Mouse (Mus musculus): ENCODE measurements around the gene Slc22a7.

Slc22a7 gene

GRCm38 (mm10) chr17:46438298-46438873 lies at the start of gene Slc22a7:
Gene Slc22a7, minus strand, starts transcription at chr17:46438457.
- DNase-seq: no peak

DNA sequence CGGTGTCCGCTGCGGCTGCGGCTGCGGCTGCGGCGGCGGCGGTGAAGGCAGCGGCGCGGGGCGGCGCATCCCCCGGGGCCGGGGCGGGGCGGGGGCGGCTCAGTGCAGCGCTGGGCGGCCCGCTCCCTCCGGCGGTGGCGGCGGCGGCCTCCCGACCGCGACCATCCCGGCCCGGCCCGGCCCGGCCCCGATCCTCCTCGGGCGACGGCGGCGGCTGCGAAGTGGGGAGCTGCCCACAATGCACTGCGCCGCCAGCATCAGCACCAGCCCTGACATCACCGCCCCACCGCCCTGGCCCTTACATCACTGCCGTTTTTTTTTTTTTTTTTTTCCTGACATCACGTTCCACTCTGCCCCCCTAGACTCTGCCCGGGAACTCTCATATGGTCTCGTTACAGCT lies 49.2 kb upstream of the Slc22a7 start, which contains the start of gene Ttbk1:
Gene Ttbk1 (minus strand): TSS at position 245 of the 400 bp plus-strand sequence.
- peak; percentile 25 for DNase-seq

GRCm38 (mm10) chr17:46486995-46487394 lies 48.7 kb upstream of the Slc22a7 start:
- DNase-seq: no peak

- DNase-seq: no peak
These were observed 46.2 kb upstream of the Slc22a7 start for GRCm38 (mm10) chr17:46484461-46484875.

GRCm38 (mm10) chr17:46484021-46484431 lies 45.8 kb upstream of the Slc22a7 start:
- peak; percentile 33 for DNase-seq

DNA sequence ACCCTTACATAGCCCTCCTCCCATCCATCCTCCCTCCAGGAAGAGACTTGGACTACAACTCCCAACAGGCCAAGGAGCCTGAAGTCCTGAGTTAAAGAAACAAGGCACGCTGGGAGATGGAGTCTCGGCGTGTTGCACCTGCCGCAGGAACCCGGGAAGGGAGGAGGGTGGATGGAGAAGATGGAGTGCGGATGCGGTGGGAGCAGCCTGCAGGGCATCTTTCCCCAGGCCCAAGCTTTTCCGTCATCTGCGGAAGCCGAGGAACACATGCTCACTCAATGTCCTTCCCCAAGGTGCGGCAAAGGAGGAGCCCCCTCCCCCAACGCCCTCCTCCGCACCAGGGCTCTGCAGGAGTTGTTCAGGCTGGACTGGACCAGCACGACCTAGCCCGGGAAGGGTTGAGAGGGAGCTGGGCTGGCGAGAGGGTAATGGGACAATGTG lies 45.3 kb upstream of the Slc22a7 start:
- peak; percentile 36 for DNase-seq

- DNase-seq: peak; percentile 27
These were observed 39.0 kb upstream of the Slc22a7 start for GRCm38 (mm10) chr17:46477286-46477685.

DNA sequence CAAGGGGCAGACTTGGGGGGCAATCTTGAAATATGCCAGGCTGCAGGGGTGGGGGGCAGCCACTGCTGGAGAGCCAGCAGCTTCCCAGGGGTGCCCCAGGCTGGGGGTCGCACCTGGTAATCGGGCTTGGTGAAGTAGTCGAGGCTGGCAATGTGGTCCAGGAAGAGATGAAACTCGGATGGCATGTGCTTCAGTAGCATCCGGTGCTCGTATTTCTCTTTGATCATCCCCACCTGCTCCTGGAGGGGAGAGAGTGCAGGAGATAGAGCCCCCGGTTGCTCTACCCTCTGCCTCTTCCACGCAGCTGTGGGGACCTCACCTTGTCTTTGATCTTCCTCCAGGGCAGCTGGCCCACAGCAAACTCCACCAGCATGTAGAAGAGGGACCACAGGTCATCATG lies 38.3 kb upstream of the Slc22a7 start:
- DNase-seq: peak; percentile 59

DNA sequence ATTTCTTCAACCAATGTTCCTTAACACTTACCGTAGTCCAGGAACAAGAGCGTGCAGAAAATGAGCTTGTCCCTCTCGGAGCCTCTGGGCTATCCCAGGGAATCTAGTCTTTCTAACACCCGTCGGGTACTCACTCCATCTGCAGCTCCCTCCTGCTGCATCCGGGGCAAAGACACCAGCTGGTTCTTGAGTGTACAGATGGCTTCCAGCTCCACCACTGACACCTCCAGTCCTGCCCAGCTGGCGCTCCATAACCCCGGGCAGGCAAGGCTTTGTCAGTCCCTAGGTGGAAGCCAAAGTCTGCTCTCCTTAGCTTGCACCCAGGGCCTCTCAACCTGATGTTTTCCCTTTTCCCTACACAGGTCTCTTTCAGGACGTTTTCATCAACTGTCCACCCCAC lies 29.6 kb upstream of the Slc22a7 start:
- no peak for DNase-seq

GRCm38 (mm10) chr17:46462226-46462625 lies 24.0 kb upstream of the Slc22a7 start:
- DNase-seq: no peak

DNA sequence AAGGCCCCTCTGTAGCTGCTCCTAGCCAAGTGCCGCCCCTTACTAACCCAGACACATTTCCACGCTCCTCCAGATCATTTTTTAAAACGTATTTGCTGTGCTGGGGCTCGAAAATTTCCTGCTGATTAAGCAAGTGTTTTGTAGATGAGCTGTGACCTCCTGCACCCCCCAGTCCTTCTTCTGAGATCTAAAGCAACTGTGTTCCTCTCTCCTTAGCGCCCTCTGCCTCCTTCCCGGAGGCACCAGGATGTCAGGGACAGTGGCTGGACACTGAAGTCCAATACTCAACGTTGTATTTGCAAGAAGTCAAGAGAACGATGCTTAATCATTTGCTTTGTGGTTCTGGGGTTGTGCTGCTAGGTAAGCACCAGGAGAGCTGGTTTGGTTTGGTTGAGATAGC lies 23.1 kb upstream of the Slc22a7 start:
- DNase-seq: no peak

GRCm38 (mm10) chr17:46460673-46461072 lies 22.4 kb upstream of the Slc22a7 start:
- peak; percentile 72 for DNase-seq

DNA sequence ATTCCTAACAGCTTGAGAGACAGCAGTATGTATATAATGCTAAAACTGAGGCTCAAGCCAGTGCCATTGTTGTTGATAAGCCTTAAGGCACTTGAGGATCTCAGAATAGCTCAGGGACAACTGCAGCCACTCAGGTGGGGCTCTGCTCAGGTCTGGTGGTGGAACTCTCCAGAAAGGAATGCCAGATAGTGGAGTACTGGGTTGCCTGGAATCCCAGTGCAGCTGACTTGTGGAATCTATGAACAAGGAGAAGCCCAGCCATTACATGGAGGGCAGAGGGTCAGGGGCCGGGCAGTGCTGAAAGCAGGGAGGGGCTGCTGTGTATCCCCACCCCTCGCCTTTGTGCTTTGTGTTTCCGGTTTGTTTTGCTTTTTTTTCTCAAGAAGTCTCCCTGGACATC lies 20.2 kb upstream of the Slc22a7 start:
- DNase-seq: no peak

DNA sequence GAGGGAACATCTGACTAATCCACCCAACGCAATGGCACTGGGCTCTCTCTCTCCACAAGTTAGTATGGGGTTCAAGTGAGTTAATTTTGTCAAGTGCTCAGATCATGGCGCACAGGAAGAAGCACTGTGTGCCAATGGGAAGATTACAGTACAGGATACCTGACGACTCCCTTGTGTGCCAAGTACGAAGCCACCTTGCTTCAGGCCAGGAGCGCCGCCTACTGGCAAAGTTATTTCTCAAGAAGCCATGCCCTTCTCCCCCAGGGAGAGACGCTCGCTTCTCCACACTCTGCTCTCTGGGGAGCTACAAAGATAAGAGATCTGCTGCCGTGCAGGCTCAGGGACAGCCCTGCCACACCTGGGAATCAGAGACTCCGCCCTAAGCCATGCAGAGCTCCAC lies 19.5 kb upstream of the Slc22a7 start:
- DNase-seq: peak; percentile 80

- peak; percentile 62 for DNase-seq
These were observed 16.9 kb upstream of the Slc22a7 start for GRCm38 (mm10) chr17:46455110-46455691.

DNA sequence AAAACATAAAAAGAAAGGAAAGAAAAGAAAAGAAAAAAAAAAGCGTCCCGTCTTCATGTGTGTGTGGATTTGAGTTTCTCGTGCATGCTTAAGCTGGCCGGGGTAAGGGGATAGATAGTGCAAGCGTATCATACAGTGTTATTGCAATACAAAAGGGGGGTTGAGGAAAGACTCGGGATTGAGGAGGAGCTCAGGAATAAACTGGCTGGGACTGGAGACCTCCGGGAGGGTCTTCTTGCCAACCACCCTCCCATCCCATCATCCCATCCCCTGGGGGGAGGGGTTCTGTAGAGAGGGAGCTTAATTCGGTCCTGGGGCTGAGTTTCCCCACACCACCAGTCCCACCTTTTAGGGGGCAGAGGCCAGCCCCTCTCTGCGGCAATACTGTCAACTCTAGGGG lies 16.3 kb upstream of the Slc22a7 start:
- DNase-seq: no peak

- peak; percentile 53 for DNase-seq
These were observed 15.7 kb upstream of the Slc22a7 start for GRCm38 (mm10) chr17:46453970-46454411.

DNA sequence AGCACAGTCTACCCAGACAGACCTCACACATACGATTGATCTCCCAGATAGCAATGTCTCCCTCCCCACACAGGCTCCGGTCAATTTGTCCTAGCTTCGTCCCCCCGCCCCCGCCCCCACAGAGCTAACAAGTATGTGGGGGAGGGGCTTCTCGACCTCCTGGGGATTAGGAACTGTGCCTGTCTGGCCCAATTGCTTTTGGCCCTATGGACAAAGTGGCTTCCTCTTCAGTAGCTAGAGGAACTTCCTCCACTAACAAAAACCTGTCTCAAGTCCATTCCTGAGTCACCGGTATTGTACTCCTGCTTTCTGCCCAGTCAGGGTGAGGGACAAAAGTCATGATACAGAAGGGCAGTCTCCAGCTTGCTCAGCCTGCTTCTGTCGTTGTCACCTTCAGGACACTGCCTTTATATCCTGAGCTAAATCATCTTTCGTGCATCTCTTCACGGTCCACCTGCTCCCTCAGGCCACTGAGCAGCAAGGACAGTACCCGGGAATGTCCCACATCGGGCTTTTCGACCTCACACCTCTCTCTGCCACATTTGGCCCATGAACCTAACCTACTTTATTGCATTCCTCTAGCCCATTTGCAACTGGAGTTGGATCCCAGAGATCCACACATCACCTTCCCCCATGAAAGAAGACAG lies 15.2 kb upstream of the Slc22a7 start:
- no peak for DNase-seq

DNA sequence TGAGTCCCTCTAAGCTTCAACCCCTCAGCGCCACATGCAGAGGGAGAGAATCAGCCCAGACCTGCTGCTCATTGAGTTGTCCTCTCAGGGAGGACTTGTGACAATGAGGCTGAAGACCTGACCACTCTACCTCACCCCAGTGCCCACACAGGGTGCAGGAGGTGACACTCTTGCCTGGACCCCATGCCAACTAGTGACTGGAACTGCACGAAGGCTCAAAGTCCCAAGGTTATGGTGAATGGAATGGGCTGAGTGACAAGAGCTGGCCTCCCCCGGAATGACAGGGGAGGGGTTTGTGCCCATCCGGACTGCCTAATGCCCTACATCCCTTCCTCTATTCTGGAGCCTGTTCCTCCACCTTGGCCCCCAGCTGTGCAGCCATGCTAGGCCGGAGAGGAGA lies 14.4 kb upstream of the Slc22a7 start:
- no peak for DNase-seq

- no peak for DNase-seq
These were observed 8.0 kb upstream of the Slc22a7 start for GRCm38 (mm10) chr17:46446264-46446663.

GRCm38 (mm10) chr17:46444839-46445579 lies 6.8 kb upstream of the Slc22a7 start:
- no peak for DNase-seq

- DNase-seq: no peak
These were observed 919 bp upstream of the Slc22a7 start for GRCm38 (mm10) chr17:46439176-46439575.

DNA sequence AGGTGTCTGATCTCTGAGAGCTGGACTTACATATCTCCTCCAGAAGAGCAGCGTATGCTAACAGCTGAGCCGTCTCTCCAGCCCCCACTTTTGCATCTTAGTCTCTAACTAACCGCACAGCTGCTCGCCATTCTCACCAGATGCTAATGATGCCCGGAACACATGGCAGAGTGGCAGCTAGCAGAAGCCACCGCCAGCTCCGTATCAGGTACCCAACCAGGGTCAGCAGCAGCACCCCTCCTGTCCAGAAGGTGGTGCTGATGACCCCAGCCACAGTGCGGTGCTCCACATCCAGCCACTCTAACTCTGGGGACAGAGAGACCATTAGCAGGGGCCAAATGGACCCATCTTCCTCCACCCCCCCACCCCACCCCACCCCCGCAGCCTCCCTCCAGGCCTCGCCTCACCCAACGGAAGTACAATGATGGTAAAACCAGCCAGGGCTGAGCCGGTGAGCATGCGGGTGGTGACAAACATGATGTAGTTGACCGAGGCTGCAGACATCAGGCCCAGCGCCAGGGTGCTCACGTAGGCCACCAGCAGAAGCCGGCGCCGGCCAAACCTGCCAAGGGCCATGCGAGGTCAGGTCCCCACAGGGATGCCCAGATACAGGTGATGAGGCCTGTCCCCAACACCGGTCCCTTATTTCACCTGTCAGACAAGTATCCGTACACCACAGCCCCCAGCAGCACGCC lies 1.4 kb downstream of the Slc22a7 start:
- peak; percentile 67 for DNase-seq
